Mouse (Mus musculus): ENCODE results near the gene Rbm15.

The Rbm15 gene

GRCm38 (mm10) chr3:107333381-107334201, at the start of gene Rbm15:
Gene Rbm15 (minus strand): TSS chr3:107333673.
- DNase-seq (ENCODE audit: extremely low spot score, low spot score): peak; percentile 94

- DNase-seq (ENCODE audit: extremely low spot score, low spot score): peak; percentile 62
Observed at GRCm38 (mm10) chr3:107379422-107379821, 45.9 kb upstream of the Rbm15 start.

GRCm38 (mm10) chr3:107378626-107379025, 45.2 kb upstream of the Rbm15 start:
- no peak for DNase-seq (ENCODE audit: extremely low spot score, low spot score)

DNA sequence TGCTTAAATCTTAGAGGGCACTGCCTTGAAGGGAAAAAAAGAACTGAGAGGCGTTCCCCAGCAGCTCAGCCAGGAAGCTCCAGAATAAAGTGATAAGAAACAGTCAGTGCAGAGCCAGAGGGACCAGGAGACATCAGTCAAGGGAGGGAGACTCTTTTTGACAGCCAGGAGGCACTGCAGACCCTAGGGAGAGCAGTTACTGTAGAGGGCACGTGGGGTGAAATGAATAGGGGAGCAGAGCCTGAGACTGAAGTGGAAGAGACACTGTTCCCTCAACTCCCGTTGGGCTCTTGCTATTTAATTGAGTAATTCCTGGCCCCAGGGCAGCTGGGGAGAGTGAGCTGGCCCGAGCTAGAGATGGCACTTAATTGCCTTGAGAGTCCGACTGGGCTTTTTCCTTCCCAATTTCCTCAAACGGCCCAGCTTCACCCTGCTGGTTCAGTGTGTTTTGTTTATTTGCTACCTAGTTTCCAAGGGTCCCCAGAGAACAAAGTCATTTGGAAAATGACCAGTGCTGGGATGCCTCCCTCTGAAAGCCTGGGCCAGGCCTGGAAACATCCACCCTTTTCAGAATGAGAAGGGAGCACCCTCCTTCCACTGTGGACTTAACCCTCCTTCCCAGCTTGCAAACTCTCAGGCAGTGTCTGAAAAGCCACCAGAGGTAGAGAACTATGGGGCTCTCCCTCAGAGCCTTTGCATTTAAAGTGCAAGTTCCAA, 41.6 kb upstream of the Rbm15 start:
- DNase-seq (ENCODE audit: extremely low spot score, low spot score): no peak

DNA sequence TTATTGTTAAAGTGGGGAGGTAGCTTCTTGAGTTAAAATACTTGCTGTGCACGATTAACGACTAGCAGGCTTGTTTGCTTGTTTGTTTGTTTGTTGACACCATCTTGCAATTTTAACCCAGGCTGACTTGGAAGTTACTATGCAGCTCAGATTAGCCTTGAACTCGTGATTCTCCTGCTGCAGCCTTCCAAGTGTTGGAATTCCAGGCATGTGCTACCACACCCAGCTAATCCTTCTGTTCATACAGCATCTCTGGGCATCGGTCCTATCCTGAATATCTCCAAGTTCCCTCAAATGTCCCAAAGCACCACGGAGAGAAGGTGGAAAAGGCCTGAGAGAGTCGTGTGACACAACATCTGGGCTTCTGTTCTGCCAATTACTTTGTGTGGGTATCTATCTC, 35.7 kb upstream of the Rbm15 start:
- DNase-seq (ENCODE audit: extremely low spot score, low spot score): no peak

- DNase-seq (ENCODE audit: extremely low spot score, low spot score): no peak
Observed at GRCm38 (mm10) chr3:107367938-107368599, 34.6 kb upstream of the Rbm15 start.

DNA sequence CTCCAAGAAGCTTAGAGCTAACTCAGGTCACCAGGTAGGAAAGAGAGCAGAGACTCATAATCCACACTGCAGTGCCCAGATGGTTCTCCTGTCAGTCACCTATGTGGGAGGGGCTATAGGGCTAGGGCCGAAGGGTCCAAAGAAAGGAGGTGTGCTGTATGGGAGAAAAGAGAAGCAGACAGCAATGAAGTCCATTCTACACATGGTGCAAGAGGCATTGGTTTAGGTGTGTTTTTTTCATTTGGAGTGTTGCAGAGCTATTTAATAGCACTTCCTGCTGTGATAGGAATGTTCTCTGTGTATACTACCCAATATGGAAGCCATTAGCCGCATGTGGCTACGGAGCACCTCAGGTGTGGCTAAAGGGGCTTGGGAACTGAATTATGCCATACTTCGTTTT, 31.9 kb upstream of the Rbm15 start:
- DNase-seq (ENCODE audit: extremely low spot score, low spot score): no peak

DNA sequence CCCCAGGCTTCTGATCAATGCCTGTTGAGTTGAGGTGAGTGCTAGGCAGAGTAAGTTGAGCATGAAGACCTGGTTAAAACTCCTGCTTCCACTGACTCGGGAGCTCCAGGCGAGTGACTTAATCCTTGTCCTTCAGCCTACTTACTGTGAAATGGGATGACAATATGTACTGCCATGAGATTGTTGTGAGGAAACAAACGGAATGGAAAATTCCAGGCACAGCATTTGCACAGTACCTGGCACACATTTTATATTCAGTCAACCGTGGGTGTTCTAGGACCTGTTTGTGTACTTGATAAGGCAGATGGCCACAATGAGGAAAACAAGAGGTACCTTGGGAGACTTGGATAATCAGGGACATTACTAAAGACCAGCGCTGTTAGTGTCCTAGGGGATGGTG, 29.9 kb upstream of the Rbm15 start:
- no peak for DNase-seq (ENCODE audit: extremely low spot score, low spot score)

- no peak for DNase-seq (ENCODE audit: extremely low spot score, low spot score)
Observed at GRCm38 (mm10) chr3:107360341-107360740, 26.9 kb upstream of the Rbm15 start.

GRCm38 (mm10) chr3:107357700-107358234, 24.3 kb upstream of the Rbm15 start:
- DNase-seq (ENCODE audit: extremely low spot score, low spot score): no peak

DNA sequence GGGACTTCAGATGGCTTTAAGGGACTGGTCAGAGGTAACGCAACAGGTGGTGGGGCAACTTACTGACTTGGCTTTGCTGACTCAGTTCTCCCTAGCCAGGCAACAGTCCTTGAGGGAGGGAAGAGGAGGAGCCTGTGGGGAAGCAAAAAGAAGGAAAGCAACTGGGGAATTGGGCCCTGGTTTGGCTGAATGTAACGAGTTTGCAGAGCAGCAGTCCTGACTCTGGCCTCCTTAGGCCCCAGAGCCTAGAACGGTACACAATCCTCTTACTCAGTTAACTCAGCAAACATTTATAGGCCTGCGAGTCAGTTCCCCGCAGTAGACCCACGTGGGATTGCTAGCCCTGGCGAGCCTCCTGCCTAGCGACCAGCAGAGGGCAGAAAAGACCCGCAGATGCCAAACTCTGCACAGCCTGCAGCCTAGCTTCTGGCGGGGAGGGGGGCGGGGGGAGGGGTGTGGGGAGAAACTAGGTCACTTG, 23.5 kb upstream of the Rbm15 start:
- peak; percentile 75 for DNase-seq (ENCODE audit: extremely low spot score, low spot score)

GRCm38 (mm10) chr3:107355618-107356260, 22.3 kb upstream of the Rbm15 start:
- DNase-seq (ENCODE audit: extremely low spot score, low spot score): no peak

DNA sequence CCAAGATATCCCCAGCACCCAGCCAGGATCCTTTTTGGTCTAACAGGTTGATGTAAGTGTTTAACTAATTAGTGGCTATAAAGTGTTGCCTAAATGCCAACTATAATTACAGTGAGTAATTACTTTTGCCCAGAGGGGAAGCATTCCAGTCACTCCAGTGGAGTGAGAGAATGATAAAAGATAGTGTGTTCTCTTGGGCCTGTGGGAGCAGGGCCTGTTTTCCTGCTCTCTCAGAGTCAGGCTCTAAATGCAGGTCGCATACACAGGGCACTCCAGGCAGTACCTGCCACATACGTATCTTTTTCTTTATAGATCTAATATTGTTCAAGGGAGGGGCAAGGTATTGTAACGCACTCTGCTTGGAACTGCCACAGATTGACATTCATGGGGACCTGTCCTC, 18.2 kb upstream of the Rbm15 start:
- DNase-seq (ENCODE audit: extremely low spot score, low spot score): no peak

DNA sequence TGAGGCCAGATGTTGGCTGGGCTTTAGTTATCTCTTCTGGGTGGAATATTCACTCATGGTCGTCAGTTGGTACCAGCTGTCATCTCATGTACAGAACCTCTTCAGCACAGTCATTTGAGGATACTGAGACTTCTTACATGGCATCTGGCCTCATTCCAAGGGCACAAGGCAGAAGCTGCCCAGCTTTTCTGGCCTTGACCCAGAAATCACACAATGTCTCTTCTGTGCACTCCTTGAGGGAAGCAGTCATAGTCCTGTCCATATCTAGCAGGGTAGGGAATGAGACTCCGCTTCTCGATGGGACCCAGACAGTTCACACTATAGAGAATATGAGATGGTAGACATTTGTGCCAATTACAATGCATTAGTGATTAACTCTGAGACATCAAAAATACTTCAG, 15.5 kb upstream of the Rbm15 start:
- DNase-seq (ENCODE audit: extremely low spot score, low spot score): no peak

GRCm38 (mm10) chr3:107345033-107345725, 11.7 kb upstream of the Rbm15 start:
- no peak for DNase-seq (ENCODE audit: extremely low spot score, low spot score)

- no peak for DNase-seq (ENCODE audit: extremely low spot score, low spot score)
Observed at GRCm38 (mm10) chr3:107343971-107344370, 10.5 kb upstream of the Rbm15 start.

GRCm38 (mm10) chr3:107334202-107334934, 895 bp upstream of the Rbm15 start:
- DNase-seq (ENCODE audit: extremely low spot score, low spot score): no peak

- DNase-seq (ENCODE audit: extremely low spot score, low spot score): peak; percentile 91
Observed at GRCm38 (mm10) chr3:107332960-107333380, 503 bp downstream of the Rbm15 start.

GRCm38 (mm10) chr3:107332127-107332959, 1.1 kb downstream of the Rbm15 start:
- DNase-seq (ENCODE audit: extremely low spot score, low spot score): no peak
